Mouse (Mus musculus) ES-E14 (cell line): ENCODE results near the gene Tfeb.

Experiments used
- CHD2 ChIP-seq: IDR thresholded peaks from 2 replicates; pipeline ENCODE4 v1.6.1; 2014; ENCODE audit warnings: mild to moderate bottlenecking, low read depth, low read length, inconsistent platforms
- HCFC1 ChIP-seq: IDR thresholded peaks from 2 replicates; pipeline ENCODE4 v1.6.1; 2012; ENCODE audit warnings: low read length, inconsistent platforms, borderline replicate concordance; ENCODE audit not compliant: insufficient read depth
- MAFK ChIP-seq: IDR thresholded peaks from 2 replicates; pipeline ENCODE4 v1.6.1; 2014; ENCODE audit warnings: mild to moderate bottlenecking, low read depth, low read length, inconsistent platforms; ENCODE audit not compliant: insufficient read depth
- ZC3H11A ChIP-seq: IDR thresholded peaks from 2 replicates; pipeline ENCODE4 v1.6.1; 2012; ENCODE audit warnings: low read depth, mild to moderate bottlenecking, inconsistent platforms, low read length, borderline replicate concordance
- ZNF384 ChIP-seq: IDR thresholded peaks from 2 replicates; pipeline ENCODE4 v1.6.1; 2012; ENCODE audit warnings: low read depth, low read length, inconsistent platforms

GRCm38 (mm10) chr17:47767081-47767455, 30.2 kb downstream of the Tfeb start:
- TF ChIP-seq HCFC1: no peak
- TF ChIP-seq ZNF384: no peak
- no peak for TF ChIP-seq CHD2
- no peak for TF ChIP-seq MAFK
- TF ChIP-seq ZC3H11A: no peak
